Mouse (Mus musculus) T-helper 2 cell (primary cell): ENCODE results near the gene Rnf214.

Experiments
- in situ Hi-C: fragments of 300-600 bp; cut with MboI, MseI; formaldehyde crosslinking; loops from one replicate; pipeline ENCODE4 v1.15.1; 2025; ENCODE audit warnings: high pct_unique_total_duplicates

The Rnf214 gene

DNA sequence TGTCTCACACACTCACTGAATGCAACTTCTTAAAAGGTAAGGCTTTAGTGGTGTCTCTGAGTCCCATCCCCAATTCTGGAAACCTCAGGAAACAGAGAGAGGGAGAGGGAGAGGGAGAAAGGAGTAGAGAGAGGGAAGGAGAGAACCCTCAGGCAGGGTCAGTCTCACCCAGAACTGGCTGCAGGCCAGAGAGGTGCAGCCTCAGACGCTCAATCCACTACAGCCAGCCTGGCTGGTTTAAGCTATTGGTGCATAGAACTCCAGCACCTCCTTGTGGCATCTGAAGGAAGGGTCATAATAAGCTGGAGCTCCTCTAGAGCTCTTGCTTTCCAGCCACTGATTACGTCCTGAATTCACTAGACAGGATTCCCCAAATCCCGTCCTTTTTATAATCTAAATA is 30.2 kb upstream of the Rnf214 start:
- in situ Hi-C loops: loop anchor here (10.0 kb wide), 1 partner anchor 112 kb away; the partner anchor contains the start of gene Cep164

DNA sequence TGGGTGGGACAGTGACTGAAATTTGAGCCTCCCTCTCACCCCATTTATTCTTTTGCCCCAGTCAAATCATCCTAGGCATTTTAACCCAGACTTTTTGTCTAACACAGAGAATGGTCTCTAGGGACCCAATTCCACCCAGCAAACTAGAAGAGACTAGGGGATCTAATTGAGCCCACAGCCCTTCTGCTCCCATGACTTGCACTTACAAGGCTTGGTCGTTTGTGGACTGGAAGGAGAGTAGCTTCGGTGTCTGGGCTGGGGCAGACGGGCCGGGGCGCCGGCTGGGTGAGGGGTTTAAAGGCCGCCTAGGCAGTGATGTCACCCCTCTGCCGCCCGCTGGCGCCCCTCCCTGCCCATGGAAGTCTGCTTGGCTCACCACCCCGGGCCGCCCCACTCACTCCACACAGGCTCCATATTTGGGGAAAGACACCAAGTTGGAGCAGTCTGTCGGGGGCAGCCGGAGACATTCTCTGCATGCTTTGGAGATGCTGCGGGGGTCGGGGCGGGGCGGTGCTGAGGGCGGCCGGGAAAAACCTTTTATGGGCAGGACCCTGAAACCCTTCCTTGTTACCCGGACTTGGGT is 29.0 kb upstream of the Rnf214 start, which contains the start of gene Tagln:
Tagln (minus strand) TSS at position 431 of the 583 bp plus-strand sequence.
- in situ Hi-C loops: loop anchor here (10.0 kb wide), 1 partner anchor 111 kb away; the partner anchor contains the start of gene Cep164

DNA sequence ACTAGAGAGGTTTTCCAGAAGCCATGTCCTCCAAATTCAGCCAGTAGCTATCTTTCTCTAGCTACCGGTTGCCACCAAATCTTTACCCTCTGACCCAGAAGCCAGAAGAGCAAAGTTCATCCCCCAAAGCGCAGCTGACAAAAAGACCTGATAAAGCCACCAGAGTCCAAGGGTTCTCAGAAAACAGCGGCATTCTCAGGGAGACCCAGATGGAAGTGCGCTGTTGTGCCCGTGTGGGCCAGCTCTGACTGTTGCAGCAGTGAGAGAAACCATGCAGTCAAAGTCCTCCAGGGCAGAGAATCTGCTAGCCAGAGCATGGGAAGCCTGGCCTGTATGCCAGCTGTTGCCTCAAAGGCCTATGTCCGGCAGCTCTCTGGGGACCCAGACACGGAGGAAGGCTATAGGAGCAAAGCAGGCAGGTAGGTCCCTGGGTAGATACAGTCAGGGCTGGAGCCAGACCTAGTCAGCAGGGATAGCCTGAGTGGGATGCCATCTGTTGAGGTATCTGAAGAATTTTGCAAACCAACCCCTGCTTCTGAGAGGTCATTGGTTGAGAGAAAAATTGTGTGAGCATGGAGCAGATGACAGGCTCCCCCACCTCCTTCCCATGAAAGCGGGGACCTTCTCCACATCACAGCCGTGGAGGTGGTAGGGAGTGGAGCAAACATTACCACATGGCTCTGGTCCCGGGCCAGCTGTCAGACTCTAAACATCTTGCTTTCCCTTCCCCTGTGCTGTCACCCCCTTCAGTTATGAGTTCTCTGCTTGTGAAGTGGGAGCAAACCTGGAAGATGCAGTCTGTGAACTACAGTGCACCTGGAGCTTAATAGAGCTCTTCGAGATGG is 26.1 kb upstream of the Rnf214 start:
- in situ Hi-C loops: loop anchor here (10.0 kb wide), 1 partner anchor 108 kb away; the partner anchor contains the start of gene Cep164

DNA sequence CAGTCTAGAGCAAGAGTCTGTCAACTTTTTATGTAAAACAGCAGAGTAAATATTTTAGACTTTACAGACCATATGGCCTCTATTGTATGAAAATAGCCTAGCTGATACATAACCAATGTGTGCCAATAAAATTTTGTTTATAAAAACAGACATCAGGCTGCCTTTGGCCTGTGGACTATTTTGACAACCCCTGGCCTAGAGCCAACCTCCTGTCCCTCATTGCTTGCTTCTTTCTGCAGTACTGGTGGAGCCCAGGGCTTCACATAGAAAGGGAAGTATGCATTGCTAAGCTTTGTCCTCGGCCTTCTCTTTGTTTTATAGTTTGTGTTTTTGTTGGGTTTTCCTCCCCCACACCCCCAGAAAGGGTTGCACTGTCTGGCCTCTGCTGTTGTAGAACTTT is 25.2 kb upstream of the Rnf214 start:
- in situ Hi-C loops: loop anchor here (10.0 kb wide), 1 partner anchor 107 kb away; the partner anchor contains the start of gene Cep164

DNA sequence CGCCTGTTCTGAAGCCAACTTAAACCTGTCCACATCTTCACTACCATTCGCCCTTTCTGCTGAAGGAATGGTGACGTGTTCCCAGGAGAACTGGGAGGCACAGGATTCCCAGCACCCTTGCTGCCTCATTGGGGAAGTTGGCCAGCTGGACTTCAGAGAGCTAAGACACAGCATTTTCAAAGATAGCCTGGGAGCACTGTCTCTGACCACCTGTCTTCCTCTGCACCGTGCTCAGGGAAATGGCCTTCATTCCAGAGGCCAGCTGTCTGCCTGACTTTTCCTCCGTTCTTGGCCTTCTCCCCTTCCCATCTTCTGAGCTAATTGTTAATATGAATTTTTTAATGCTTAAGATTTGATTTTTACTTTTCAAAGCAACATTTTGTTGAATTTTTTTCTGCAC is 22.6 kb upstream of the Rnf214 start:
- in situ Hi-C loops: no loop called here

DNA sequence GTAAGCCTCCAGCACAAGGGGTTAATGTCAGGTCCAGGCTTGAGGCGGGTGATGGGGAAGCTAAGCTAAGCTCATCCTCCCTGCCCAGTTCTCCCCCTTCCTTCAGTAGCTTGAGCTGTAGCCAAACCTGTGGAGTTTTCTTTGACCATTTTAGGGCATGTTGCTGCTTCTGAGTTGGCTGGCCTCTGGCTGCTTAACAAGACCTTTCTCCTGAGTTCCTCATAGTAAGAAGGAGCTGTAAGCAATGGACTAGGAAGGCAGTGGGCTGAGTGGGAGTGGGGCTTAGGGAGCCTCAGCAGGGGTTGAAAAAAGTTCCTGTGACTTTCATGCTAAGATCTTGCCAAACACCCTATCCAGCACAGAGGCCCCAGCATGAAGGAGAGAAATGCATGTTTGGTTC is 13.2 kb upstream of the Rnf214 start:
- in situ Hi-C loops: no loop called here

DNA sequence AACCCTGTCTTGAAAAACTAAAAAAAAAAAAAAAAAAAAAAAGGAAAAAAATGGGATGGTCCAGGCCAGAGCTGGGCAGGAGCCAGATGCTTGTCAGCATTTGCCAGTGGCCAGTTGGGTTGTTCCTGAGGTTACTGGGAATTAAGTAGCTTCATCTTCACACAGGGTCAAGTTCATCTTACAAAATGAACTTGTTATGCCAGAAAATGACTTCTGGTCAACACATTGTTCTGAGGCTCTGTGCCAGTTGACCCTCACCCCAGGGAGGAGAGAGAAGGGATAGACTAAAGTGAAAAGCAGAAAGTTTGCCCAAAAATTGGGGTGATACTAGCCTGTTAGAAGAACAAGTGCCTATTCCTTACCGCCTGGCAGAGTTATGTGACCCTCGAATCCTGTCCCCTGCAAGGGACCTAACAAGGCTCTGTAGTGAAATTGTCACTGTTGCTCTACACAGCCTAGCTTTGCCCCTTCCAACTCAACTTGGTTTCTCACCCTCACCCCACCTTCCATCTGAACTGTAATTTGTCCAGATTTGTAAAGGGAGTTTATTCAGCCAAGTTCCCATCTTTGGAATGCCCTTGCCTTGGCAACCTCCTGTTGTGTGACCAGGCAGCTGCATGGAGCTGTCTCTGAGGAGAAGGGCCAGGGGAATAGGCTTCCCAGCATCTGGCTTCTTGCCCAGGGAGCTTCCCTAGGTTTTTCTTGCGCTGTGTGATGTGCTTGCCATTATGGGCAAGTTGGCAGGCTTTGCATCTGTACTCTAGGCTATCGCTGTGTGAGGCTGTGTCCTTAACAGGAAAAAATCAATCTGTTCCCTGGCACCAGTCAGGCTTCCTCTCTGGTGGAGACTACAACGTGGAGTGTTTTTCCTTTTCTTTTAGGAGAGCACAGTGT is 10.6 kb upstream of the Rnf214 start:
- in situ Hi-C loops: no loop called here

DNA sequence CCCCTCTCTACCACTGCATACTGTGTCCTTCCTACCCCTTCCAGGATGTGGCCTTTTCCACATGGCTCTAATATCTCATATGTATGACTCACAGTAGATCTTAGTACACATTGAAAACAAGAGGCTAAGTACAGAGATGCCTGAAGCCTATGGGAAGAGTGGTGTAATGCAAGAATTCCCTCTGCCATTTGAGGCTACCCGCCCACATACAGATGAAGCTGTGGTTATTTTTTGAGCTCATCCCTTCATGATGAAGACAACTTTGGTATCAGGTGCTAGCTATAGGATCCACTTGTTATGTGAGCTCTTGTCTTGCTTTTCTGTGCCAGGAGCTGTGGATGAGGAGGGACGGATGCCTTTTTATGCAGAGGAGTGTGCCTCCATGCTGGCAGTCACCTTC is 8.9 kb upstream of the Rnf214 start:
- in situ Hi-C loops: no loop called here

DNA sequence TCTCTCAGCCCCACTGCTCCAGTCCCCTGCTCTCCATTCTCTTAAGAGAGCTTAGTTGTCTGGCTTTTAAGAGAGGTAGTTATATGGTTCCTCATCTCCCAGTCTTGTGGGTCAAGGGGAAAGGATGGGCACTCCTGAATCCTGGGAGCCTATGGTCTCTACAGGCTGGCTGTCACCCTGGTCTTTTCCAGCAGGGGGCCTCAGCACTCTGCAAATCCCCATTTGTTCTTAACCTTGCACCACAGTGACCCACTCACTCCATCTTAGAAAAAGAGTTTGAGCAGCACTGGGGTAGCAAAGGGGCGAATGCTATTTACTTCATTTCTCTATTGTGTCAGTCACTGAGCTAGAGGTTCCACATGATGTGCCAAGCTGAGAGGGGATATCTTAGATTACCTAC is 5.0 kb upstream of the Rnf214 start:
- in situ Hi-C loops: loop anchor here (5.0 kb wide), 1 partner anchor 36 kb away; no protein-coding TSS in a partner anchor

DNA sequence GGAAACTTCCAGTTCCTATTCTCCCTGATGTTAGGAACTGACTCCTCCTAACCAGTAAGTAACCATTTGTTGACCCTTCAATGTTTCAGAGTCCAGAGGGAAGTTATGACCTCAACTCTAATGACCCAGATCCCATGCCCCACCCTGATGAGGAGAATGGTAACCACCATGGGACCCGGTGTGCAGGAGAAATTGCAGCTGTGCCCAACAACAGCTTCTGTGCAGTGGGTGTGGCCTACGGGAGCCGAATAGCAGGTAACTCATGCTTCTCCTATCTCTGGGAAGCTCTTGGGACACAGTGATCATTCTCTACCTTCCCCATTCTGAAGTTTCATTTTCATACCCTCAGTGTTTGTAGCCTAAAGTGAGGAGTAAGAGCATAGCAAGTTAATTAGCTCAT is 4.3 kb upstream of the Rnf214 start:
- in situ Hi-C loops: loop anchor here (5.0 kb wide), 1 partner anchor 36 kb away; no protein-coding TSS in a partner anchor

DNA sequence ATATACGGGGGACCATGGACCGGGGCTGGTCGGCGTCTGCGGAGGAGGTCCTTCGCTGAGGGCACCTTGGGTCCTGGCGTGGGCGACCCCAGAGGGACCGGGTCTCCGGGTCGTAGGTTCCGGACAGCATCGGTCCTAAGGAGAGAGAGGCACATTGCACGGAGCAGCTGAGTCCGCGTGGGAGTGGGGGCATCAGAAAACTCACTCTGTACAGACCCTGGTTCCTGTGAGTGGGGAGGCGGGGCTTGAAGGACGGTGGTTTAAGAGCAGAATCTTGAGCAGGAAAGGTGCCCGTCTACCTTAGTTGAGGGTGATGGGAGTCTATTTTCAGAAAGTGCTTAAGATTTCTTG is 342 bp upstream of the Rnf214 start:
- in situ Hi-C loops: no loop called here

DNA sequence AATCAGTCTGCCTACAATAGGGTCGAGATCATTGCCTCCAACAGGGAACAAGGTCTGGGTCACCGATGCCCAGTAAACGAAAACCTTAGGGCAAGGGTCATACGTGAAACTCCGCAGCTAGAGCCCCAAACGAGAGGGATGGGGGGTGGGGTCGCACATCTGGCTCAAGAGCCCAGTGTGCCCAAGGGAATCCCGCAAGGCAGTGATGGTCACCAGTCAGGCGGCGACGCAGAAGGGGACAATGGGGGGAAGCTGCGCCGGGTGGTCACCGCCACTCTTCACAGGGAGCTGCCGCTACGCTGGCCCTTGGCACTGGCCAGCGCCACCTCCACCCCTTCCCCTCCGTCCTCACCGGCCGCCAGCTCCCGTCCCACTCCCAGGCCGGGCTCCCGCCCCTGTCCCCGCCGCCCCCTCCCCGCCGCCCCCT is 887 bp downstream of the Rnf214 start:
- in situ Hi-C loops: no loop called here

DNA sequence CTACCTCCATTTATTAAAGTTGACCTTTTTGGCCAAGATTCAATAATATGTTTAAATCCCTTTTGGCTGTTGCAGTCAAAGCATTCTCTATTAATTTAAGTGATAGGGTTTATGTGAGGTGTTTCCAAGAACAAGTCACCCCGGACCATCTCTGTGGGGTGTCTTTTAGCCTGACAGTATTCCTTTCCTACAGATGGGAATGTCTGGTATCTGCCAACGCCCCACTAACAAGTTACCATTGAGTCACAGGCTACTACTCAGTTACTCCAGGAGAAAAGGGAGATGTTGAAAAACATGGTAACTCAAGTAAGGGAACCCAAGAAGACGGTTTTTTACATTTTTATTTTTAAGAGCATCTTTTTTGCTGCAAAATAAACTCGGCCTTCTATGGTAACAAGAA is 1.5 kb downstream of the Rnf214 start:
- in situ Hi-C loops: no loop called here

DNA sequence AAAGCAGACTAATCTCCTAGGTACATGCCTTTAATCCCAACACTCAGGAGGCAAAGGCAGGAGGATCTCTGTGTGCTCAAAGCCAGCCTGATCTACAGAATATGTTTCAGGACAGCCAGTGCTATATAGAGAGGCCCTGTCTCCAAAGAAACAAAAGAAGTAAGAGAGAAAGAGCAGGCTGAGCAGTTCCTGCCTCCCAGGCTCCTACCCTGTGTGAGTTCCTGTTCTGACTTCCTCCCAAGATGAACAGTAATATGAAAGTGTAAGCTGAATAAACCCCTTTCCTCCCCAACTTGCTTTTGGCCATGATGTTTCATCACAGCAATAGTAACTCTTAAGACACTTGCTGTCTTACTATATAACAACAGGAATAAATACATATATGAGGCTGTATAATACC is 13.0 kb downstream of the Rnf214 start:
- in situ Hi-C loops: no loop called here

DNA sequence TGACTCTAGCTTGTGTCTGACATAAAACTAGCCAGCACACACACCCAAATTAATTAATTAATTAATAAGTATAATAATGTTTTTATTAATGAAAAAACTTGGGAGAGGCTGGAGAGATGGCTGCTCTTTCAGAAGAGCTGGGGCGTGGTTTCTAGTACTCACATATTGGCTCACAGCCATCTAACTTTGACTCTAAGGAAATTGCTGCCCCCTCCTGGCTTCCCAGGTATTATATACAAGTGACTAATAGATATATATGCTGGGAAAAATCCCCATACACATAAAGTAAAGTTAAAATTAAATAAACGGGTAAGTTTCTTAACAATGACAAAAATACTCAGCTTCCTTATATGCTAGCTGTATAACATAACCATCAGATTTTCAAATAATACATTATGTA is 28.8 kb downstream of the Rnf214 start:
- in situ Hi-C loops: no loop called here

DNA sequence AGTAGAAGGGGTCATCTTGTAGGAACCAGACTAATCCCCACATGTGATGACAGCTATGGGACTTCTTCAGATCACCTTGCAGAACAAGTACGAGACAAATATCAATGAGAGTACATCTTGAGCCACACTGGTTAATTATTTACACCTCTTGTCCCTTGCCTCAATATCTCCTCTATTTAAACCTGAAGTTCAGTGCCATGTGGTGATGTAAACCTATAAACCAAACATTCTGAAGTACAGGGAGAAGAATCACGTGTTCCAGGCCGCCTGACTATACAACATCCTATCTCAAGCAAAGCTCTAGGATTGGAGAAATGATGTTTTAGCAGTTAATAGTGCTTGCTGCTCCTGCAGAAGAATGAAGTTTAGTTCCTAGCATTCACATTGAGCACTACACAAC is 36.4 kb downstream of the Rnf214 start:
- in situ Hi-C loops: no loop called here

DNA sequence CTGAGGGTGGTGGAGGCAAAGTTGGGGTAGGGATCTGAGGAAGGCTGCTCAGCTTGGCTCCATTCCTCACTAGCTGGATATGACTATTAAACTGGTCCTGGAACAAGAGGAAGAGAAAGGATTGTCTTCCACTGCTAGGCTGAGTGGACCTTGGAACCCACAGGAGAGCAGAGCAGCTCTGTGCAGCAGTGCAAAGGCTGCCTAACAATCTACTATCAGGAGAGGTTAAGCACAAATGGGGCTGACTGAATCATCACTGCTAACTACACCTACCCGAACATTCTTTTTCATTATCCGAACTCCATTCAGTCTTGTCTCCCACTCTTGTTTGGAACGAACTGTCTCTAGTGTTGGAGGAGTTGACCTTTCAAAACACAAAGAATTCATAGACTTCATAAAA is 37.5 kb downstream of the Rnf214 start:
- in situ Hi-C loops: no loop called here

DNA sequence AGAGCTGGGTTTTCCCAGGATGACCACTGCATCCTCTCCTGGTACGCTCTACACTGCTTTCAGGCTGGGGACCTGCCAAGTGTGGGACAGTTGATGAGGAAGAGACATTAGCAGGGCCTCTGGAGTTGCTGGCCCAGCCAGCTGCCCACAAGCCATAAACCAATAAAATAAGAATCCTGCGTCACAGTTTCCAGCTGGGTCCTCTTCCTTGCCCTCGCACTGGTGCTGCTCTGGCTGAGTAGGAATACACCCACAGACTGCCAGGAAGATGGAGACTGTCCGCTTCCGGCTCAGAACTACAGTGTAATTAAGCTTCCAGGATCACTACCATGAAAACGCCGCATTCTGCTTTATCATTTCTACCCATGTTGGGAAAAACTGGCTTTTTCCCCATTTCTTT is 44.9 kb downstream of the Rnf214 start:
- in situ Hi-C loops: no loop called here

DNA sequence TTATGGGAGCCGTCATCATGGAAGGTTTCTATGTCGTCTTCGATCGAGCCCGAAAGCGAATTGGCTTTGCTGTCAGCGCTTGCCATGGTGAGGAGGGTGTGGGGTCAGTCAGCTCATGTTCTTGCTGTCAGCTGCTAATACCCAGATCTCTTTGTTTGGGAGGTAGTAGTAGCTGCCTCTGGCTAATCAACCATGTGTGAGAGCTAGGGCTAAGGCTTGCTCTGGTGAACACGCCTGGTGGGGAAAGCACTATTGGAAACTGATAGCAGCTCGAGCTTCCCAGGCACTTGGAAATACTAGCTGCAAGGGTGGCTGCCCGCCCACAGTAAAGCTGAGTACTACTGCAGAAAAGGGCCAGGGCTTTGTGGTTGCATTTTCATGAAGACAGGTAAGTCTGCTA is 47.3 kb downstream of the Rnf214 start:
- in situ Hi-C loops: no loop called here

DNA sequence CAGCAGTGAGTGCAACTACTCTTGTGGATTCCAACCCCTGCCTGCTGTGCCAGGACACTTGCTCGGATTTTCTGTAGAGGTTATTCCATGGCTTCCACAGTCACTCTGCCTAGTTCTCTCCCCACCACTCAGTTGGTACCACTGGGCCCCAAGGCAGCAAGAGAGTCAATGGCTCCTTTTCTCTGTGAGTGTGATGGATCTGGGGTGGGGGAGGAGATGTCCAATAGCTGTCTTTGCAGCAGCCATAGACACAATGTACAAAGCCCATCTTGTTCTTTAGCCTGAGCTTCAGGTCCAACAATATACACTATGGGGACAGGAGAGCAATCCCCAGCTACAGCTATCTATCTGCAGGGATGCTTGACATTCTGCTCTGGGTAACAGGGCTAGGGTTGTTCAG is 52.6 kb downstream of the Rnf214 start:
- in situ Hi-C loops: no loop called here

DNA sequence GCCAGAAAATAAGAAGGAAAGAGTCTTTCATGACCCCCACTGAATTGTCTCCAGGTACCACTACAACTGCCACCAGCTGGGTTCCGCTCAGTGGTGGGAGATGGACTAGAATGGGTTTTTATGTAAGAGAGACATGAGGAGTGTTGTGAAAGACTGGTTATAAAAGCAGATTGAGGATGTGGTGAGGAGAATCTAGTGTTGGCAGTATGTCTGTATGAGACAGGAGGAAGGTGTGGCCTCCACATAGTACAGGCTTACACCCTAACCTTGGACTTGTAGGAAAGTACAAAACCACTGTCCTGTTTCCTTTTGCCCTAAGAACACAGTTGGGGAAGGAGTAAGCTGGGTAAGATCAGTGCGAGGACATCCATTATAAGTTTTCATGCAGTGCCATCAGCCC is 53.0 kb downstream of the Rnf214 start:
- in situ Hi-C loops: no loop called here

DNA sequence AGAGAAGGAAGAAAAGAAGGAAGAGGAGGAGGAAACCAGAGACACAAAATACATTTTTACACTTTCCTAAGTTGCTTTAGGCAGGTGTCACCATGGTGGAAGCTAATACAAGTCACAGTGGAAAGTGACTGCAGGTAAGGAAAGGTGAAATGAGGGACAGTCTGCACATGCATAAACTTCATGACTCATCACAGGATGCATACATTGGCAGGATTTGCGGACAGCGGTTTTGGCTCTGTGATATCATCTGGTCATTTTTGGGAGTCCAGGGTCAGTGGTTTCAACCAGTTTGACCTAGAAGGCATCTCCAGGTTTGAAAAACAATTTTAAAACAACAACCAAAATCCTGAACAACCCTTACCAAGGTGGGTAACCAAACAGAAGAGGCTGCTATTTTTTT is 54.9 kb downstream of the Rnf214 start:
- in situ Hi-C loops: no loop called here
